Mouse (Mus musculus) lung, adult 2 months (tissue): ENCODE results near the gene Olfr113. TPM values are rescaled to one million over a fixed set of nuclear protein-coding genes. Genes with fewer than 3 reads are reported as not detected.

Experiments used
- polyA plus RNA-seq: library from polyadenylated mRNA; depleted of rRNA; stranded (reverse); fragments of >200 nt; gene quantifications from 2 replicates; pipeline ENCODE4 v1.2.3, GENCODE M21; 2012; rRNA removed

Olfr113 gene
- polyA plus RNA-seq, 1 experiment: not detected

Other genes starting within 250 kb of the Olfr113 start
- not detected in 2 replicates for gene Olfr103, start 238.0 kb downstream of the Olfr113 start, polyA plus RNA-seq
- not detected in 2 replicates for gene Olfr104-ps, start 218.1 kb downstream of the Olfr113 start, polyA plus RNA-seq
- gene Olfr105-ps, start 198.6 kb downstream of the Olfr113 start, polyA plus RNA-seq: not detected in 2 replicates
- not detected in 2 replicates for gene Olfr106-ps, start 187.3 kb downstream of the Olfr113 start, polyA plus RNA-seq
- gene Olfr107, start 178.4 kb downstream of the Olfr113 start, polyA plus RNA-seq: not detected in 2 replicates
- gene Olfr108, start 132.2 kb downstream of the Olfr113 start, polyA plus RNA-seq: not detected in 2 replicates
- not detected in 2 replicates for gene Olfr109, start 118.7 kb downstream of the Olfr113 start, polyA plus RNA-seq
- gene H2-M2, start 94.1 kb downstream of the Olfr113 start, polyA plus RNA-seq: 0.28 and 0.63 TPM in 2 replicates
- gene Olfr110, start 85.2 kb downstream of the Olfr113 start, polyA plus RNA-seq: 0.07 TPM in 1 of 2 replicates, not detected in the other
- 0.07 and 0.21 TPM in 2 replicates for gene Olfr111, start 69.6 kb downstream of the Olfr113 start, polyA plus RNA-seq
- gene Olfr112, start 8.2 kb downstream of the Olfr113 start, polyA plus RNA-seq: not detected in 2 replicates
- not detected in 2 replicates for gene Olfr114, start 15.1 kb upstream of the Olfr113 start, polyA plus RNA-seq
- gene Olfr115, start 49.4 kb upstream of the Olfr113 start, polyA plus RNA-seq: not detected in 2 replicates
- not detected in 2 replicates for gene Olfr116, start 49.5 kb upstream of the Olfr113 start, polyA plus RNA-seq
- gene Olfr117, start 86.1 kb upstream of the Olfr113 start, polyA plus RNA-seq: not detected in 2 replicates
- not detected in 2 replicates for gene Olfr118, start 89.3 kb upstream of the Olfr113 start, polyA plus RNA-seq
- gene Olfr119, start 118.9 kb upstream of the Olfr113 start, polyA plus RNA-seq: not detected in 2 replicates
- not detected in 2 replicates for gene Olfr120, start 144.1 kb upstream of the Olfr113 start, polyA plus RNA-seq
- gene Olfr121, start 171.2 kb upstream of the Olfr113 start, polyA plus RNA-seq: not detected in 2 replicates
- not detected in 2 replicates for gene Olfr122, start 190.9 kb upstream of the Olfr113 start, polyA plus RNA-seq
- not detected in 2 replicates for gene Olfr123, start 215.9 kb upstream of the Olfr113 start, polyA plus RNA-seq
- gene Olfr124, start 222.2 kb upstream of the Olfr113 start, polyA plus RNA-seq: not detected in 2 replicates